Mouse (Mus musculus) brain, embryonic 14.5 days (tissue): ENCODE results near the gene Mlf2.

ENCODE experiments used
- CTCF ChIP-seq: fragments of 200-500 bp; IDR thresholded peaks from 2 replicates; pipeline ENCODE4 v1.5.1; 2012; ENCODE audit warnings: inconsistent platforms, mild to moderate bottlenecking, moderate library complexity, borderline replicate concordance; ENCODE audit not compliant: insufficient read depth, insufficient read length; ENCODE audit errors: extremely low read depth
- POLR2A ChIP-seq: fragments of 200-500 bp; IDR thresholded peaks from 2 replicates; pipeline ENCODE4 v1.6.1; 2012; ENCODE audit warnings: mild to moderate bottlenecking, inconsistent platforms, borderline replicate concordance; ENCODE audit not compliant: poor library complexity, insufficient read depth, insufficient read length, severe bottlenecking; ENCODE audit errors: extremely low read depth

DNA sequence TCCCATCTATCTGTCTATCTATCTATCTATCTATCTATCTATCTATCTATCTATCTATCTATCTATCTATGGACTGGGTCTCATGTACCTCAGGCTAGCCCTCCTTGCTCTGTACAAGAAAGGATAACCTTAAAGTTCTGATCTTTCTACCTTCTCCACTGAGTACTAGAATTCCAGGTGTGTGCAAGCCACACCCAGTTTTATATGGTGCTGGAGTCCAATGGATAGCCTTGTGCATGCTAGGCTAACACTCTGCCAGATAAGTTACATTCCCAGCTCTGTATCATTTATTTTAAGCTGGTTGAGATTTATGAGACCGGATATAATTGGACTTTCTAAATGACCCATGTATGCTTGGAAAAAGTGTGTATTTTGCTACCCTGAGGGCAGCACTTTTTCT lies 10.5 kb downstream of the Mlf2 start:
- TF ChIP-seq CTCF, result no peak
- TF ChIP-seq POLR2A, result no peak
